In genomic region chr6:16999451-17000139, GRCm38 (mm10) we compare ENCODE assay signal across 11 mouse cellular contexts.
DNase-seq lines count a peak whose midpoint lies in the region; ATAC-seq lines count a peak whose summit lies in the region.
"Had no signal": no experiment of that assay in that cellular context is flagged by ENCODE, and none has a peak within 500 bp of the region (broad histone marks: within the 10 kb centered on the region; RNA-seq: fewer than 3 reads in every experiment).

No protein-coding gene starts in this region.

- ATAC-seq in kidney, embryonic 15.5 days (replicated peaks; ENCODE audit: low FRiP score): no peak
- no peak for ATAC-seq in forebrain, embryonic 16.5 days
- ATAC-seq in midbrain, embryonic 13.5 days: no peak

- H3K9me3 ChIP-seq in kidney, embryonic 15.5 days (replicated peaks): no peaks in the 10 kb centered on the region
- no peaks in the 10 kb centered on the region for H3K9me3 ChIP-seq in forebrain, embryonic 16.5 days (ENCODE audit: control insufficient read depth, low read length)
- H3K9me3 ChIP-seq in midbrain, embryonic 13.5 days: no peaks in the 10 kb centered on the region

- no peak overlapping the region for H3K9ac ChIP-seq in kidney, embryonic 15.5 days
- H3K9ac ChIP-seq in forebrain, embryonic 16.5 days (replicated peaks; ENCODE audit: low read depth, low read length): no peak overlapping the region
- H3K9ac ChIP-seq in midbrain, embryonic 13.5 days (replicated peaks): 0 out of 2 replicates have a peak overlapping the region, but pooled peaks have one; percentile 0

- H3K4me1 ChIP-seq in kidney, embryonic 15.5 days: peaks cover 4% of the 10 kb centered on the region; the same call in 1 of the 2 replicates
- H3K4me1 ChIP-seq in forebrain, embryonic 16.5 days (replicated peaks; ENCODE audit: control insufficient read depth, insufficient read depth, low read length): peaks cover 6% of the 10 kb centered on the region; the same call in 1 of the 2 replicates
- H3K4me1 ChIP-seq in midbrain, embryonic 13.5 days (replicated peaks): peaks cover 6% of the 10 kb centered on the region

- H3K27me3 ChIP-seq in kidney, embryonic 15.5 days: 0 out of 2 replicates have a peak, but pooled peaks cover 4% of the 10 kb centered on the region
- no peaks in the 10 kb centered on the region for H3K27me3 ChIP-seq in forebrain, embryonic 16.5 days (replicated peaks; ENCODE audit: control insufficient read depth, insufficient read depth, low read length)
- H3K27me3 ChIP-seq in midbrain, embryonic 13.5 days: no peaks in the 10 kb centered on the region

- DNase-seq in kidney, postnatal 10 days: no peak
- DNase-seq in brain, adult 2 months (ENCODE audit: low read depth, low spot score): peak; percentile 11
- no peak for DNase-seq in ovary, adult 18-20 months (ENCODE audit: low spot score)
- no peak for DNase-seq in right cerebral cortex, postnatal 36 days (ENCODE audit: low spot score in 2 of 2)
- DNase-seq in kidney, postnatal 4 days: no peak
- DNase-seq: cerebellum, adult 9-11 months; kidney, postnatal 36 days had no signal

- 0 out of 2 replicates have a peak overlapping the region, but pooled peaks have one; percentile 8 for H3K4me2 ChIP-seq in kidney, embryonic 15.5 days
- peak overlapping the region; percentile 39 for H3K4me2 ChIP-seq in forebrain, embryonic 16.5 days (ENCODE audit: low read length)
- peak overlapping the region; percentile 44 for H3K4me2 ChIP-seq in midbrain, embryonic 13.5 days (replicated peaks)

- H3K4me3 ChIP-seq in kidney, embryonic 15.5 days (replicated peaks): no peak overlapping the region
- peak overlapping the region; percentile 4; the same call in 1 of the 2 replicates for H3K4me3 ChIP-seq in forebrain, embryonic 16.5 days (replicated peaks; ENCODE audit: low read length)
- H3K4me3 ChIP-seq in midbrain, embryonic 13.5 days (replicated peaks): peak overlapping the region; percentile 28
- H3K4me3 ChIP-seq: myocyte had no signal

- WGBS in kidney, embryonic 15.5 days: 60% methylated on average over 21 of the region's 21 CpGs
- WGBS in forebrain, embryonic 16.5 days: 56% methylated on average over 21 of the region's 21 CpGs
- WGBS in midbrain, embryonic 13.5 days: 51% methylated on average over 21 of the region's 21 CpGs

- H3K36me3 ChIP-seq in kidney, embryonic 15.5 days: no peaks in the 10 kb centered on the region
- H3K36me3 ChIP-seq in forebrain, embryonic 16.5 days (ENCODE audit: control insufficient read depth, insufficient read depth): no peaks in the 10 kb centered on the region
- no peaks in the 10 kb centered on the region for H3K36me3 ChIP-seq in midbrain, embryonic 13.5 days

- no peak overlapping the region for H3K27ac ChIP-seq in kidney, embryonic 15.5 days
- no peak overlapping the region for H3K27ac ChIP-seq in forebrain, embryonic 16.5 days (ENCODE audit: low read length)
- no peak overlapping the region for H3K27ac ChIP-seq in midbrain, embryonic 13.5 days
